Mouse (Mus musculus): Measurements from ENCODE around the gene Thoc6.

DNA sequence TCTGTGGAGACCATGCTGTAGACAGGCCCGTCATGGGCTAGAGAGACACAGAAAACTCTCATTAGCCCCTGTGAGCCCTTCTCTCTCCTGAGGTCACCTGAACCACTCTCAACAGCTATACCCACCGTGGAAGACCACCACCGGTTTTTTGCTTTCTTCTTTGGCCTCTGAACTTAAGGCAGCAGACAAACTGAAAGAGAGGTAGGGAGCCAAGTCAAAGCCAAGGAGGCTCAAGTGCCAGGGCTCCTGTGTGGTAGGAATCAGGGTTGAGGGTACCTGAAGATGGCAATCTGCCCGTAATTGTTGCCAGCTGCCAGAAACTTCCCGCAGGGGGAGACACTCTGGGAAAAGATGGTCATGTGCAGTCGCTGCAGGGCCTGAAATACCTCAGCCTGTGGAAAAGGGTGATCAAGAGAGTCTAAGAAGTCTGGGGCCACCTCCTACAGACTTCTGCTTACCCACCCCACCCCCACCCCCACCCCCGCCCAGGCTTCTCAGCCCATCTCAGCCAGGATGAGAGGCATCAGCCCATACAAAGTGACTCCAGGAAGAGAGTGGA lies 3.1 kb downstream of the Thoc6 start:
- TF ChIP-seq EP300 (IDR thresholded peaks at IDR 0.05; ENCODE audit: insufficient read depth, low read depth, low read length) (no peak), CTCF (IDR thresholded peaks at IDR 0.05) (no peak)

Data from heart, adult 2 months (tissue).